Mouse (Mus musculus) embryonic facial prominence, embryonic 11.5 days (tissue): ENCODE results near the gene Gm7694. TPM values are rescaled to one million over a fixed set of nuclear protein-coding genes. Genes with fewer than 3 reads are reported as not detected.

Experiments
- ATAC-seq: fragments of 200-750 bp; cut with Nextera tagmentation; replicated peaks from 2 replicates; pipeline ENCODE4 v1.8.0; 2017; ENCODE audit warnings: low read depth; ENCODE audit not compliant: insufficient number of reproducible peaks, low FRiP score, low TSS enrichment
- DNase-seq: peaks from one replicate; pipeline ENCODE4 v3.0.0-alpha.2; 2015; ENCODE audit warnings: low spot score
- H3K27ac ChIP-seq: fragments of 300-500 bp; sonication (generic); replicated peaks from 2 replicates; pipeline ENCODE4 v1.5.1; 2014; ENCODE audit warnings: mild to moderate bottlenecking, low read depth, low read length, control low read depth
- H3K27me3 ChIP-seq: fragments of 300-500 bp; sonication (generic); 2 replicates; pipeline ENCODE4 v1.6.1; 2014; ENCODE audit warnings: mild to moderate bottlenecking, low read length, moderate library complexity, mixed read lengths; ENCODE audit not compliant: control insufficient read depth, insufficient read depth
- H3K36me3 ChIP-seq: fragments of 300-500 bp; sonication (generic); replicated peaks from 2 replicates; pipeline ENCODE4 v1.6.1; 2014; ENCODE audit warnings: low read depth, mild to moderate bottlenecking, low read length, moderate library complexity, mixed read lengths; ENCODE audit not compliant: control insufficient read depth, insufficient read depth
- H3K4me1 ChIP-seq: fragments of 300-500 bp; sonication (generic); 2 replicates; pipeline ENCODE4 v1.6.1; 2014; ENCODE audit warnings: low read length, mixed read lengths; ENCODE audit not compliant: control insufficient read depth, insufficient read depth
- H3K4me2 ChIP-seq: fragments of 300-500 bp; sonication (generic); 2 replicates; pipeline ENCODE4 v1.6.1; 2014; ENCODE audit warnings: low read depth, mild to moderate bottlenecking, control low read depth, low read length, moderate library complexity
- H3K4me3 ChIP-seq: fragments of 300-500 bp; sonication (generic); 2 replicates; pipeline ENCODE4 v1.5.1; 2014; ENCODE audit warnings: low read depth, low read length, control low read depth
- H3K9ac ChIP-seq: fragments of 300-500 bp; sonication (generic); replicated peaks from 2 replicates; pipeline ENCODE4 v1.6.1; 2014; ENCODE audit warnings: mild to moderate bottlenecking, control low read depth, low read length
- H3K9me3 ChIP-seq: fragments of 300-500 bp; sonication (generic); replicated peaks from 2 replicates; pipeline ENCODE4 v1.6.1; 2016; ENCODE audit warnings: mild to moderate bottlenecking, low read length, inconsistent platforms, mixed read lengths; ENCODE audit not compliant: control insufficient read depth
- WGBS: fragments of 180-500 bp; shearing (Covaris S2); extraction: QIAGEN DNeasy Blood & Tissue Kit; methylation state at CpG from one replicate; pipeline ENCODE4 v1.1.7; 2014; 5-methylcytosine and 5-hydroxymethylcytosine counted together
- polyA plus RNA-seq: library from polyadenylated mRNA; unstranded; fragments of >200 nt; fragmentation: Nextera tagmentation; extraction: Ambion mirVana; gene quantifications from 2 replicates; pipeline ENCODE4 v1.2.1, GENCODE M21; 2014

The Gm7694 gene
- polyA plus RNA-seq = 1.4 and 1.7 TPM in 2 replicates

DNA sequence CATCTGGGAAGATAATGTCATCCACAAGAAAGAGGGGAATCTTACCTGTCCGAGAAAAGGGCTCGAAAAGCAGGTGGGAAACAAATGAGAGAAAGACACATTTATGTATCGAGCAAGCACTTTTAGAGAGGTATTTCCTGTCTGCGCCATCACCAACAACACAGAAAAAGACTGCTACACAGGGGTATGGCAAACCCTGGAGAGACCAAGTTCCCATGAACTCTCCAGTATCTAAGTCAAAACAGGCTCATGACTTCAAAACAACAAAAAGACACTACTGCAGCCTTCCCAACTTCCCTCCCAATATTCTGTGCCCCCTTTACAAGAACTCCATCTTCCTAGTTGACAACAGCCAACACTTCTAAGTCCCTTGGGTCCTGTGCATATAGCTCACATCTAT is at the start of gene Gm7694:
Gm7694 (minus strand) TSS at position 101 of the 400 bp plus-strand sequence.
- H3K4me3 ChIP-seq = no peak within 1 kb of the TSS
- ATAC-seq (no peak), DNase-seq (no peak)
- H3K27me3 ChIP-seq = no peaks in the 10 kb centered on the region
- no peaks in the 10 kb centered on the region for H3K9me3 ChIP-seq
- no peak within 1 kb of the TSS for H3K27ac ChIP-seq
- no peak within 1 kb of the TSS for H3K9ac ChIP-seq
- WGBS = 92% methylated on average over 4 of the region's 4 CpGs
- H3K36me3 ChIP-seq = no peaks in the 10 kb centered on the region
- no peak within 1 kb of the TSS for H3K4me2 ChIP-seq
- H3K4me1 ChIP-seq = no peaks in the 10 kb centered on the region

DNA sequence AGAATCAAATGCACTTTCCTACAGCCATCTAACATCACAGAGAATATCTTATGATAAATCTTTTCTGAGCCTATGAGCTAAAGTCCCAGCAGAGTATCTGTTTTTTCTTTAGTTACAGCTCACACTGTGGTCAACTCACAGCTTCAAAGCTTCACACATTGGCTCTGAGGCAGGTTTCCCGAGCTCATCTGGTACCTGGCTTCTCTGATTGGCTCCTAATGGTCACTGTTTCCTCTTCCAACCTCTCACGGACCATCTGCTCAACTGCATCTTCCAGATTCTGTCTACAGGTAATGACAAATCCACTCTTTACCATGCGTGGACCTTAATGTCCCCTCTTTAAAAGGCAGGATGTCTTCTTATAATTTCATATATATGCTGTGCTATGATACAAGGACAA is 47.2 kb upstream of the Gm7694 start:
- Histone ChIP-seq H3K27ac (no peak overlapping the region), H3K36me3 (no peaks in the 10 kb centered on the region), H3K4me3 (no peak overlapping the region), H3K4me1 (no peaks in the 10 kb centered on the region), H3K9ac (no peak overlapping the region), H3K4me2 (no peak overlapping the region), H3K27me3 (no peaks in the 10 kb centered on the region), H3K9me3 (no peaks in the 10 kb centered on the region)
- 77% methylated on average over 3 of the region's 3 CpGs for WGBS
- ATAC-seq (no peak), DNase-seq (no peak)

DNA sequence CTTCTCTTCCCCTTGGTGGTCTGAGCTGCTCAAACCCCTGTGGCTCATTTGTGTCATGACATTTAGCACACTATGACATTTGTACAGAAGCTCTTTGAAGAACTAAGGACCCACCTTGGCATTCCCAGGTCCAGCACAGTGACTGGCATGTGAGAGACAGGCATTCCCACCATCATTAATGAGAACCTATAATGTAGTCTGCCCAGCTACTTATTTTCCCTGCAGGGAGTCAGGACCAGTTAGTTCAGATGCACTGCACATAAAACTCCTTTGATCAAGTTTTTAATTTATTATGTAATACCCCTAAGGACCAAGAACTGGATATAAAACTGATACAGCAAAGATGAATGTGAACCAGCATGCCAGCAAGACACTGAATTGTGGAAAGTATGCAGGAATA is 44.9 kb upstream of the Gm7694 start:
- no peak overlapping the region for H3K9ac ChIP-seq
- no peak overlapping the region for H3K4me2 ChIP-seq
- H3K4me1 ChIP-seq = no peaks in the 10 kb centered on the region
- H3K27me3 ChIP-seq = no peaks in the 10 kb centered on the region
- no peaks in the 10 kb centered on the region for H3K9me3 ChIP-seq
- ATAC-seq (no peak), DNase-seq (no peak)
- no peak overlapping the region for H3K4me3 ChIP-seq
- no peak overlapping the region for H3K27ac ChIP-seq
- no peaks in the 10 kb centered on the region for H3K36me3 ChIP-seq

DNA sequence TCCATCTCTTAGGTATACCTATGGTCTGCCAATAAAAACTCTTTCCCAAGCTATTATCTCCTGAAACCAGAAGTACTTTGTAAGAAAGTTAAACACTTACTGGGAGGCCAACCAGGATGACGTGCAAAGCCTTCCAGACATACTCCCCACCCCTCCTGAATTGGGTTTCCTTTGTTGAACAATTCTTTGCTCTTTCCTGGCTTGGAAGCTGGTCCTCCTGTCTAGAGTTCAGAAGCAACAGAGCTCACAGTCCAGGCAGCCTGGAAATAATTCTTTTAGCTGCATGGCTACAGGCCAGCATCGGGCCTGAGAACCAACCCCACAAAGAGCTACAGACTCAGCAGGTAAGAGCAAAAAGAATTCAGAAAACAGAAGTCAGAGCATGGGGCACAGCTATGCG is 40.1 kb upstream of the Gm7694 start:
- ATAC-seq (no peak), DNase-seq (no peak)
- Histone ChIP-seq H3K4me1 (no peaks in the 10 kb centered on the region), H3K9ac (no peak overlapping the region), H3K27me3 (no peaks in the 10 kb centered on the region), H3K9me3 (no peaks in the 10 kb centered on the region), H3K36me3 (no peaks in the 10 kb centered on the region), H3K4me2 (no peak overlapping the region), H3K27ac (no peak overlapping the region), H3K4me3 (no peak overlapping the region)
- WGBS = 63% methylated on average over 3 of the region's 3 CpGs

DNA sequence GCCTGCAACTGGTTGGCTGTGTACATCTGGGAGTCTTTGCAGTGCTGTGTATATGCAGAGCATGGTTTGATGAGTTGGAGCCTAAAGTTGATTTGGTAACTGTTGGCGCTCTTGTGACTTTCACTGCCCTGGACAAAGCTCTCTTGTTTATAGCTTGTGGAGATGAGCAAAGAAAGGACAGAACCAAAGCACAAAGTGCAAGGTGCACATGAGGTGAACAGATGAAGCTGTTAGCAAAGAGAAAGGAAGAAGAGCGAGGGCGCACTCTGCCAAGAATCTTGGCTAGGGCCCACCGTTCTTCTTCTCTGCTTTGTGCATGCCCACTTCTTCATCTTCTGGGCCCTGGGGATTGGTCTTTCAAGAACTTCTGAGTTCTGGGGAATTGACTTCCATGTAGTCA is 37.8 kb upstream of the Gm7694 start:
- ATAC-seq (no peak), DNase-seq (no peak)
- H3K4me1 ChIP-seq = no peaks in the 10 kb centered on the region
- no peak overlapping the region for H3K9ac ChIP-seq
- WGBS = 97% methylated on average over 4 of the region's 4 CpGs
- H3K27me3 ChIP-seq = no peaks in the 10 kb centered on the region
- no peaks in the 10 kb centered on the region for H3K36me3 ChIP-seq
- H3K9me3 ChIP-seq = no peaks in the 10 kb centered on the region
- no peak overlapping the region for H3K27ac ChIP-seq
- no peak overlapping the region for H3K4me2 ChIP-seq
- no peak overlapping the region for H3K4me3 ChIP-seq

DNA sequence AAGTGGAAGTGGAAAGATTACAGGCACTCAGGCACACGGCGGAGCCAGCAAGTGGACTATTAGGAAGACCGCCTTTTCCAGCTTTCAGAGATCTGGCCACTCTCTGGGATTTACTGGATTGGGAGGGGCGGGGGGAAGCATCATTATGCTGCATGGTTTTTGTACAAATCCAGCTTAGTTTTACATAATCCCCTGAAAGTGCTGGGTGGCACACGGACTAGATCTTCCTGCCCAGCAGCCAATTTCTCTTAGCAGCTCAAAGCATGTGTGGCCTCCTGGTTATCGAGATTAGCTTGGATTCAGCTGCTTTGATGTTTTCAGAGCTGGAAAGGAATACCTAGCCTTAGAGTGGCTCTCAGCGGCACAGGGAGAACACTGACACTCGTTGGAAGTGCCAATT is 36.9 kb upstream of the Gm7694 start:
- 63% methylated on average over 8 of the region's 8 CpGs for WGBS

DNA sequence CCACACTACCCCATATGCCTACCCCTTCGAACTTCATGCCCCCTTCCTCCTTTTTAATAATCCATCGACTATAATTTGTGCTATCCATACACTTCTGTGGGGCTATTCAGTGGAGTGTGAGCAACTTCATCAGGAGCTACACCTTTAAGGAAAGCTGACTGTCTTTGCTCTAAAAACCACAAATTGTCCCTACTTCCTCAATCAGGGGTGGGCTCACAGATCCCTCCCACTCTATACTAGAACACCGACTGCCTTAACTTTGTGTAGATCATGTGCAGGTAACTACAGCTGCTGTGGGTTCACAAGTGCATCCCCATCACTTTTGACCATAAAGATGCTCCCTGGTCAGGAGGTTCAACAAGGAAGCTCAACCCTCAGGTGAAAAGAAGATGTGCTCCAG is 33.8 kb upstream of the Gm7694 start:
- H3K27me3 ChIP-seq = no peaks in the 10 kb centered on the region
- no peaks in the 10 kb centered on the region for H3K4me1 ChIP-seq
- no peak overlapping the region for H3K9ac ChIP-seq
- ATAC-seq (no peak), DNase-seq (no peak)
- H3K9me3 ChIP-seq = no peaks in the 10 kb centered on the region
- no peaks in the 10 kb centered on the region for H3K36me3 ChIP-seq
- H3K4me3 ChIP-seq = no peak overlapping the region
- 85% methylated on average over 3 of the region's 3 CpGs for WGBS
- no peak overlapping the region for H3K27ac ChIP-seq
- no peak overlapping the region for H3K4me2 ChIP-seq

More for the DNA sequence above, 36.9 kb upstream of the Gm7694 start:
- Histone ChIP-seq H3K4me3 (no peak overlapping the region), H3K4me1 (no peaks in the 10 kb centered on the region), H3K36me3 (no peaks in the 10 kb centered on the region), H3K27me3 (no peaks in the 10 kb centered on the region), H3K27ac (no peak overlapping the region), H3K4me2 (no peak overlapping the region), H3K9ac (no peak overlapping the region), H3K9me3 (no peaks in the 10 kb centered on the region)
- DNase-seq = no peak
- no peak for ATAC-seq

DNA sequence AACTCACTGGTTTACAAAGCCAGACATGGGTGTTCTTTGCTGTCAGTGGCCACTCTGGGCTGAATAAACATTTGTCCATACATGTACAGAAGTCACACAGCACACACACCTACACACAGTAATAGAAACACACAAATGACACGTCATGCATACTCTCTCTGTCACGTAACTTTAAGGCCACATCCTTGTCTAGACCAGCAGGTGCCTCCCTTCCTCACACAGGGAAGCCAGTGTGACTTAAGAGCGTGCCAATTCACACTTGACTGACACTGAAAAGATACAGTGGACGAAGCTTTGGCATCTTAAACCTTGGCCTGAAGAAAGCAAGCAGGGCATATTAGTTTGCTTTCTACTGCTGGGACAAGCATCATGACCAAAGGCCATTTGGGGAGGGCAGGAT is 26.6 kb upstream of the Gm7694 start:
- ATAC-seq (no peak), DNase-seq (no peak)
- Histone ChIP-seq H3K27me3 (no peaks in the 10 kb centered on the region), H3K4me3 (no peak overlapping the region), H3K9me3 (no peaks in the 10 kb centered on the region), H3K27ac (no peak overlapping the region), H3K4me1 (no peaks in the 10 kb centered on the region), H3K9ac (no peak overlapping the region), H3K36me3 (no peaks in the 10 kb centered on the region), H3K4me2 (no peak overlapping the region)
- WGBS = 86% methylated on average over 4 of the region's 4 CpGs
